ENCODE assay signal across 24 mouse cellular contexts in genomic region chr2:130432157-130432556, GRCm38 (mm10). TPM values are rescaled to one million over a fixed set of nuclear protein-coding genes. Genes with fewer than 3 reads are reported as not detected.
"Had no signal": no experiment of that assay in that cellular context is flagged by ENCODE, and none has a peak within 500 bp of the region (broad histone marks: within the 10 kb centered on the region; RNA-seq: fewer than 3 reads in every experiment).

No protein-coding gene starts in this region.

- H3K4me2 ChIP-seq: lung, embryonic 15.5 days; midbrain, embryonic 11.5 days; midbrain, embryonic 13.5 days; midbrain, embryonic 15.5 days; neural tube, embryonic 12.5 days; stomach, embryonic 15.5 days had no signal

- H3K36me3 ChIP-seq: lung, embryonic 15.5 days; midbrain, embryonic 15.5 days; stomach, embryonic 15.5 days had no signal

- ATAC-seq: lung, postnatal 0 days had no signal

- H3K27ac ChIP-seq: lung, embryonic 15.5 days; macrophage; midbrain, embryonic 13.5 days; midbrain, embryonic 15.5 days; neural tube, embryonic 12.5 days; stomach, embryonic 15.5 days; stomach, postnatal 0 days had no signal

- H3K27me3 ChIP-seq: lung, embryonic 15.5 days; megakaryocyte, embryonic 14.5 days; midbrain, embryonic 13.5 days; midbrain, embryonic 15.5 days; neural tube, embryonic 12.5 days; stomach, embryonic 15.5 days had no signal

- DNase-seq: lung, adult 2 months; lung, postnatal 14 days; lung, postnatal 36 days; right cerebral cortex, postnatal 14 days; thymus, adult 2 months; thymus, postnatal 25 days; thymus, postnatal 4 days had no signal

- H3K9me3 ChIP-seq: lung, embryonic 15.5 days; megakaryocyte, embryonic 14.5 days; midbrain, embryonic 13.5 days; midbrain, embryonic 15.5 days; neural tube, embryonic 12.5 days; stomach, embryonic 15.5 days had no signal

- H3K4me1 ChIP-seq: midbrain, embryonic 13.5 days; midbrain, embryonic 15.5 days; neural tube, embryonic 12.5 days; stomach, embryonic 15.5 days had no signal

- H3K9ac ChIP-seq: lung, embryonic 15.5 days; midbrain, embryonic 13.5 days; midbrain, embryonic 15.5 days; neural tube, embryonic 12.5 days; stomach, embryonic 15.5 days had no signal

- H3K4me3 ChIP-seq: lung, embryonic 15.5 days; midbrain, embryonic 13.5 days; midbrain, embryonic 15.5 days; neural tube, embryonic 12.5 days; stomach, embryonic 15.5 days had no signal

RNA-seq across cellular contexts. Expression of gene Tmem239, which starts 25.9 kb away (rescaled TPM):
- total RNA-seq: megakaryocyte progenitor cell, adult 5-6 weeks; midbrain, postnatal 0 days; monocyte, adult 5-6 weeks; neutrophil, adult 5-6 weeks had no signal
- polyA plus RNA-seq: lung, adult 2 months; lung, embryonic 15.5 days; lung, postnatal 0 days; macrophage; midbrain, embryonic 11.5 days; midbrain, embryonic 13.5 days; midbrain, postnatal 0 days; neural tube, embryonic 12.5 days; neural tube, embryonic 14.5 days; spleen, adult 2 months; stomach, embryonic 15.5 days; stomach, postnatal 0 days; thymus, adult 2 months; urinary bladder, adult 2 months had no signal

RNA-seq across cellular contexts. Expression of gene 1700020A23Rik, which starts 27.1 kb away (rescaled TPM):
- total RNA-seq: megakaryocyte progenitor cell, adult 5-6 weeks; midbrain, postnatal 0 days; monocyte, adult 5-6 weeks; neutrophil, adult 5-6 weeks had no signal
- polyA plus RNA-seq: lung, adult 2 months; lung, embryonic 15.5 days; lung, postnatal 0 days; macrophage; midbrain, embryonic 11.5 days; midbrain, embryonic 15.5 days; spleen, adult 2 months; stomach, embryonic 15.5 days; stomach, postnatal 0 days; urinary bladder, adult 2 months had no signal
